Comparison of ENCODE assay signal across 26 mouse cellular contexts in the genomic region with DNA sequence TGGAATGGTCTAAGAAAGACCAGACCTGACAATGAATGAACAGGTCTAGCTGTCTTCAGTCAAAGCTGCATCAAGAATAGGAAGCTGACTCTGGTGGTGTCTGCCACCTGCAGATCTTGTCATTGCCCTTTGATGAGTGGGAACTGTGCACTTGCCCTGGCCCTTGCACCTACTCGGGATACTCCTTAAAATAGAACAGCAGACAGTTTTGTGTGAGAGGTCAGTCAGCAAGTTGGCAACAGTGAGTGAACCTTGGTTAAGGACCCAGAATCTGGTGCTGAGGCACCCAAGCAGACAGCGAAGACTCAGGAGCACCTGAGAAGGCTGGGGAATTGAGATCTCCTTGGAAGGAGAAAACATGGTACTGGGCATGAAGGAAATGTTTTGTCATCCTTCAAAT. TPM values are rescaled to one million over a fixed set of nuclear protein-coding genes. Genes with fewer than 3 reads are reported as not detected.
A peak's percentile ranks its signal among the peaks of the same experiment; 100 is the strongest.
DNase-seq lines count a peak whose midpoint lies in the region; ATAC-seq and TF ChIP-seq lines count a peak whose summit lies in the region.
"Had no signal": no experiment of that assay in that cellular context is flagged by ENCODE, and none has a peak within 500 bp of the region (broad histone marks: within the 10 kb centered on the region; RNA-seq: fewer than 3 reads in every experiment).

No protein-coding gene starts in this region.

- no peaks in the 10 kb centered on the region for H3K4me1 ChIP-seq in heart, embryonic 11.5 days (ENCODE audit: control insufficient read depth, insufficient read depth, low read length)
- H3K4me1 ChIP-seq in thymus, adult 2 months (replicated peaks; ENCODE audit: control insufficient read depth, insufficient read depth, low read length): peaks cover 5% of the 10 kb centered on the region
- H3K4me1 ChIP-seq in brown adipose tissue, adult 24 weeks (ENCODE audit: control insufficient read depth, insufficient read depth, insufficient read length, low read length): peaks cover 5% of the 10 kb centered on the region
- H3K4me1 ChIP-seq: embryonic facial prominence, embryonic 10.5 days; embryonic facial prominence, embryonic 15.5 days; neural tube, embryonic 13.5 days had no signal

- no peaks in the 10 kb centered on the region for H3K9me3 ChIP-seq in heart, embryonic 11.5 days (replicated peaks; ENCODE audit: control insufficient read depth, low read length)
- H3K9me3 ChIP-seq: embryonic facial prominence, embryonic 15.5 days; midbrain, embryonic 13.5 days; neural tube, embryonic 13.5 days had no signal

- intact Hi-C loops in heart, postnatal 10 days (cut with DNase I): no loop called here

- no peak for TF ChIP-seq CTCF in thymus, adult 2 months (IDR thresholded peaks at IDR 0.05; ENCODE audit: borderline replicate concordance, control insufficient read depth, extremely low read depth, insufficient read depth, low read length, poor library complexity)

- no peak overlapping the region for H3K27ac ChIP-seq in heart, embryonic 11.5 days (ENCODE audit: low read depth, low read length)
- no peak overlapping the region for H3K27ac ChIP-seq in thymus, adult 2 months (ENCODE audit: control insufficient read depth, insufficient read depth, low read length)
- H3K27ac ChIP-seq in brown adipose tissue, adult 24 weeks (replicated peaks; ENCODE audit: low read depth, low read length): 0 out of 2 replicates have a peak overlapping the region, but pooled peaks have one; percentile 39
- H3K27ac ChIP-seq: embryonic facial prominence, embryonic 10.5 days; embryonic facial prominence, embryonic 15.5 days; forebrain, embryonic 12.5 days; hindbrain, embryonic 12.5 days; liver, embryonic 14.5 days; macrophage; midbrain, embryonic 13.5 days; neural tube, embryonic 13.5 days had no signal

- WGBS in heart, embryonic 11.5 days (ENCODE audit: insufficient replicate concordance): 68% methylated on average over 2 of the region's 2 CpGs
- 49% methylated on average over 2 of the region's 2 CpGs for WGBS in thymus, adult 2 months

- H3K9ac ChIP-seq in heart, embryonic 11.5 days (ENCODE audit: low read depth, low read length): no peak overlapping the region
- H3K9ac ChIP-seq: embryonic facial prominence, embryonic 15.5 days; forebrain, embryonic 12.5 days; forebrain, postnatal 0 days; hindbrain, embryonic 12.5 days; liver, embryonic 14.5 days; midbrain, embryonic 13.5 days; neural tube, embryonic 13.5 days had no signal

- no peaks in the 10 kb centered on the region for H3K36me3 ChIP-seq in heart, embryonic 11.5 days (ENCODE audit: control insufficient read depth, insufficient read depth, low read length)
- no peaks in the 10 kb centered on the region for H3K36me3 ChIP-seq in thymus, adult 2 months (ENCODE audit: control insufficient read depth, insufficient read depth, low read length)
- H3K36me3 ChIP-seq: embryonic facial prominence, embryonic 10.5 days; embryonic facial prominence, embryonic 15.5 days; forebrain, embryonic 12.5 days; hindbrain, embryonic 12.5 days; midbrain, embryonic 13.5 days; neural tube, embryonic 13.5 days had no signal

- no peak overlapping the region for H3K4me3 ChIP-seq in heart, embryonic 11.5 days (ENCODE audit: low read depth, low read length)
- H3K4me3 ChIP-seq in thymus, adult 2 months (ENCODE audit: control insufficient read depth, insufficient read depth, low read length): no peak overlapping the region
- no peak overlapping the region for H3K4me3 ChIP-seq in brown adipose tissue, adult 24 weeks (ENCODE audit: insufficient read depth, low read depth, low read length)
- H3K4me3 ChIP-seq: embryonic facial prominence, embryonic 10.5 days; embryonic facial prominence, embryonic 15.5 days; forebrain, embryonic 12.5 days; hindbrain, embryonic 12.5 days; midbrain, embryonic 13.5 days; neural tube, embryonic 13.5 days had no signal

- TF ChIP-seq POLR2A in thymus, adult 2 months (IDR thresholded peaks at IDR 0.05; ENCODE audit: control insufficient read depth, extremely low read depth, insufficient read depth, low read length, poor library complexity): no peak

- peak; percentile 92 for DNase-seq in heart, adult 11 months
- no peak for DNase-seq in heart, postnatal 4 days
- peak; percentile 9 to 28 for DNase-seq in heart, postnatal 10 days
- DNase-seq in thymus, adult 2 months: peak; percentile 12
- DNase-seq in thymus, postnatal 10 days (ENCODE audit: low spot score in 2 of 2): no peak
- no peak for DNase-seq in spleen, postnatal 36 days (ENCODE audit: low spot score in 2 of 2)
- DNase-seq: adrenal gland, adult 2 months; B cell, adult 2 months; cerebellum, adult 8-10 months; cerebellum, postnatal 25 days; forebrain, postnatal 0 days; liver; lung, adult 2 months; lung, postnatal 10 days; right cerebral cortex, postnatal 4 days had no signal

- ATAC-seq in heart, embryonic 11.5 days (replicated peaks; ENCODE audit: insufficient number of reproducible peaks, low FRiP score, low TSS enrichment): no peak
- ATAC-seq: forebrain, postnatal 0 days; intestine, embryonic 16.5 days; midbrain, embryonic 13.5 days had no signal

- H3K4me2 ChIP-seq in heart, embryonic 11.5 days: no peak overlapping the region
- H3K4me2 ChIP-seq: embryonic facial prominence, embryonic 15.5 days; forebrain, embryonic 12.5 days; hindbrain, embryonic 12.5 days; midbrain, embryonic 13.5 days; neural tube, embryonic 13.5 days had no signal

- H3K27me3 ChIP-seq in heart, embryonic 11.5 days (ENCODE audit: control insufficient read depth, insufficient read depth, low read length): no peaks in the 10 kb centered on the region
- no peaks in the 10 kb centered on the region for H3K27me3 ChIP-seq in thymus, adult 2 months (ENCODE audit: control insufficient read depth, insufficient read depth, low read length)
- H3K27me3 ChIP-seq: embryonic facial prominence, embryonic 15.5 days; forebrain, embryonic 12.5 days; hindbrain, embryonic 12.5 days; neural tube, embryonic 13.5 days had no signal

RNA-seq across cellular contexts. Expression of gene Abcc5, which starts 16.7 kb away (rescaled TPM):
- total RNA-seq in heart, postnatal 4 days (2021): 10 to 100 TPM; 56.2 to 58.6 TPM
- 10 to 100 TPM; 48.1 to 53.5 TPM for total RNA-seq in heart, postnatal 10 days (2021)
- 54.6 and 66.1 TPM in 2 replicates for polyA plus RNA-seq in heart, embryonic 11.5 days (2014; fragmentation: Nextera tagmentation; extraction: Ambion mirVana)
- 244 and 275 TPM in 2 replicates for polyA plus RNA-seq in thymus, adult 2 months (2012; rRNA removed)
- polyA plus RNA-seq in brown adipose tissue, adult 24 weeks (2012; ENCODE audit: insufficient read depth, insufficient read length, missing spikeins): 21.2 and 21.3 TPM in 2 replicates

RNA-seq across cellular contexts. Expression of gene Eif2b5, which starts 55.7 kb away (rescaled TPM):
- 10 to 100 TPM; 55.9 to 59.8 TPM for total RNA-seq in heart, postnatal 4 days (2021)
- 10 to 100 TPM; 52.7 to 54.2 TPM for total RNA-seq in heart, postnatal 10 days (2021)
- polyA plus RNA-seq in heart, embryonic 11.5 days (2014; fragmentation: Nextera tagmentation; extraction: Ambion mirVana): 83.3 and 96.1 TPM in 2 replicates
- 40.7 and 44.7 TPM in 2 replicates for polyA plus RNA-seq in thymus, adult 2 months (2012; rRNA removed)
- 35.8 and 42.2 TPM in 2 replicates for polyA plus RNA-seq in brown adipose tissue, adult 24 weeks (2012; ENCODE audit: insufficient read depth, insufficient read length, missing spikeins)

Comparison
In these comparisons a context has a peak if more than half of its experiments do, and no peak if none do; other contexts are left out.
1. DNase-seq: peak in heart, adult 11 months (single experiment), heart, postnatal 10 days (2 of 2) and thymus, adult 2 months (single experiment); none in heart, postnatal 4 days (single experiment), thymus, postnatal 10 days (0 of 2) and spleen, postnatal 36 days (0 of 2).